Mouse (Mus musculus): ENCODE results near the gene Sinhcaf. TPM values are rescaled to one million over a fixed set of nuclear protein-coding genes. Genes with fewer than 3 reads are reported as not detected.
"Not testable (repeated sequence)": the region's sequence is repeated elsewhere in the genome, so short reads cannot be mapped to it uniquely, and the experiment has no call there.

The Sinhcaf gene
- 144 and 158 TPM in 2 replicates for polyA plus RNA-seq (2015; fragmentation: Nextera tagmentation; extraction: Ambion mirVana)

- no peaks in the 10 kb centered on the region for H3K9me3 ChIP-seq (replicated peaks)
- peak; percentile 87 for ATAC-seq (replicated peaks; ENCODE audit: low FRiP score)
- peak within 1 kb of the TSS; percentile 97 for H3K27ac ChIP-seq
- H3K9ac ChIP-seq, result peak within 1 kb of the TSS; percentile 80
- no peaks in the 10 kb centered on the region for H3K27me3 ChIP-seq
- H3K36me3 ChIP-seq, result 0 out of 2 replicates have a peak, but pooled peaks cover 5% of the 10 kb centered on the region
- H3K4me2 ChIP-seq, result peak within 1 kb of the TSS; percentile 79
- H3K4me1 ChIP-seq, result peaks cover 29% of the 10 kb centered on the region
- under 1% methylated on average over 47 of the region's 47 CpGs for WGBS
- peak within 1 kb of the TSS; percentile 80 for H3K4me3 ChIP-seq (replicated peaks)
These were observed at the start of gene Sinhcaf for GRCm38 (mm10) chr6:148946409-148946742. TSS of gene Sinhcaf (minus strand) at chr6:148946467.

GRCm38 (mm10) chr6:148994327-148994999 is 48.2 kb upstream of the Sinhcaf start:
- ATAC-seq (replicated peaks; ENCODE audit: low FRiP score), result no peak
- Histone ChIP-seq H3K27ac (no peak overlapping the region), H3K36me3 (peaks cover 36% of the 10 kb centered on the region), H3K27me3 (no peaks in the 10 kb centered on the region), H3K4me2 (no peak overlapping the region), H3K9me3 (replicated peaks) (no peaks in the 10 kb centered on the region), H3K4me1 (peaks cover 3% of the 10 kb centered on the region; the same call in 1 of the 2 replicates), H3K9ac (no peak overlapping the region), H3K4me3 (replicated peaks) (no peak overlapping the region)
- 74% methylated on average over 5 of the region's 5 CpGs for WGBS

GRCm38 (mm10) chr6:148993117-148994077 is 47.1 kb upstream of the Sinhcaf start:
- ATAC-seq (replicated peaks; ENCODE audit: low FRiP score), result peak; percentile 54
- Histone ChIP-seq H3K27ac (no peak overlapping the region), H3K36me3 (peaks cover 31% of the 10 kb centered on the region), H3K9me3 (replicated peaks) (no peaks in the 10 kb centered on the region), H3K4me3 (replicated peaks) (no peak overlapping the region), H3K9ac (no peak overlapping the region), H3K4me1 (peaks cover 3% of the 10 kb centered on the region; the same call in 1 of the 2 replicates), H3K4me2 (no peak overlapping the region), H3K27me3 (no peaks in the 10 kb centered on the region)
- WGBS, result 35% methylated on average over 9 of the region's 9 CpGs

- no peak overlapping the region for H3K4me3 ChIP-seq (replicated peaks)
- no peak for ATAC-seq (replicated peaks; ENCODE audit: low FRiP score)
- no peaks in the 10 kb centered on the region for H3K27me3 ChIP-seq
- no peak overlapping the region for H3K4me2 ChIP-seq
- H3K27ac ChIP-seq, result peak overlapping the region; percentile 22; the same call in 1 of the 2 replicates
- peaks cover 3% of the 10 kb centered on the region; the same call in 1 of the 2 replicates for H3K4me1 ChIP-seq
- WGBS, result 62% methylated on average over 4 of the region's 4 CpGs
- no peaks in the 10 kb centered on the region for H3K9me3 ChIP-seq (replicated peaks)
- H3K9ac ChIP-seq, result no peak overlapping the region
- H3K36me3 ChIP-seq, result peaks cover 22% of the 10 kb centered on the region
These were observed 46.3 kb upstream of the Sinhcaf start for GRCm38 (mm10) chr6:148992373-148993116.

GRCm38 (mm10) chr6:148991660-148992372 is 45.5 kb upstream of the Sinhcaf start:
- peak overlapping the region; percentile 22; the same call in 1 of the 2 replicates for H3K27ac ChIP-seq

GRCm38 (mm10) chr6:148989792-148990491 is 43.7 kb upstream of the Sinhcaf start:
- not testable (repeated sequence) for H3K4me3 ChIP-seq (replicated peaks); ATAC-seq (replicated peaks; ENCODE audit: low FRiP score); H3K9me3 ChIP-seq (replicated peaks); H3K36me3 ChIP-seq; H3K27me3 ChIP-seq; H3K27ac ChIP-seq; H3K4me2 ChIP-seq; H3K9ac ChIP-seq; H3K4me1 ChIP-seq
- WGBS, result 75% methylated on average over 3 of the region's 3 CpGs

More at GRCm38 (mm10) chr6:148991660-148992372, 45.5 kb upstream of the Sinhcaf start:
- Histone ChIP-seq H3K36me3 (peaks cover 15% of the 10 kb centered on the region), H3K27me3 (no peaks in the 10 kb centered on the region), H3K9ac (no peak overlapping the region), H3K4me3 (replicated peaks) (no peak overlapping the region), H3K4me1 (peaks cover 3% of the 10 kb centered on the region; the same call in 1 of the 2 replicates), H3K4me2 (no peak overlapping the region), H3K9me3 (replicated peaks) (no peaks in the 10 kb centered on the region)
- 48% methylated on average over 6 of the region's 6 CpGs for WGBS
- ATAC-seq (replicated peaks; ENCODE audit: low FRiP score), result no peak

- no peak for ATAC-seq (replicated peaks; ENCODE audit: low FRiP score)
- H3K27me3 ChIP-seq, result no peaks in the 10 kb centered on the region
- H3K9me3 ChIP-seq (replicated peaks), result no peaks in the 10 kb centered on the region
- no peak overlapping the region for H3K27ac ChIP-seq
- WGBS, result 84% methylated on average over 4 of the region's 4 CpGs
- H3K4me3 ChIP-seq (replicated peaks), result no peak overlapping the region
- no peak overlapping the region for H3K4me2 ChIP-seq
- no peaks in the 10 kb centered on the region for H3K36me3 ChIP-seq
- no peaks in the 10 kb centered on the region for H3K4me1 ChIP-seq
- no peak overlapping the region for H3K9ac ChIP-seq
These were observed 39.7 kb upstream of the Sinhcaf start for GRCm38 (mm10) chr6:148986003-148986402.

GRCm38 (mm10) chr6:148980495-148980894 is 34.2 kb upstream of the Sinhcaf start:
- no peaks in the 10 kb centered on the region for H3K9me3 ChIP-seq (replicated peaks)
- no peaks in the 10 kb centered on the region for H3K27me3 ChIP-seq
- WGBS, result 56% methylated on average over 3 of the region's 3 CpGs
- H3K36me3 ChIP-seq, result no peaks in the 10 kb centered on the region
- no peaks in the 10 kb centered on the region for H3K4me1 ChIP-seq
- no peak overlapping the region for H3K4me2 ChIP-seq
- ATAC-seq (replicated peaks; ENCODE audit: low FRiP score), result no peak
- no peak overlapping the region for H3K4me3 ChIP-seq (replicated peaks)
- H3K27ac ChIP-seq, result no peak overlapping the region
- H3K9ac ChIP-seq, result no peak overlapping the region

GRCm38 (mm10) chr6:148975096-148975495 is 28.8 kb upstream of the Sinhcaf start:
- no peak for ATAC-seq (replicated peaks; ENCODE audit: low FRiP score)
- no peaks in the 10 kb centered on the region for H3K9me3 ChIP-seq (replicated peaks)
- H3K9ac ChIP-seq, result no peak overlapping the region
- 89% methylated on average over 3 of the region's 3 CpGs for WGBS
- H3K4me3 ChIP-seq (replicated peaks), result no peak overlapping the region
- H3K4me2 ChIP-seq, result no peak overlapping the region
- no peaks in the 10 kb centered on the region for H3K27me3 ChIP-seq
- peaks cover 17% of the 10 kb centered on the region for H3K4me1 ChIP-seq
- H3K36me3 ChIP-seq, result no peaks in the 10 kb centered on the region
- no peak overlapping the region for H3K27ac ChIP-seq

- ATAC-seq (replicated peaks; ENCODE audit: low FRiP score), result no peak
- H3K9ac ChIP-seq, result no peak overlapping the region
- no peak overlapping the region for H3K4me2 ChIP-seq
- peaks cover 17% of the 10 kb centered on the region for H3K4me1 ChIP-seq
- H3K27me3 ChIP-seq, result no peaks in the 10 kb centered on the region
- H3K9me3 ChIP-seq (replicated peaks), result no peaks in the 10 kb centered on the region
- H3K27ac ChIP-seq, result 0 out of 2 replicates have a peak overlapping the region, but pooled peaks have one; percentile 70
- 62% methylated on average over 2 of the region's 2 CpGs for WGBS
- no peak overlapping the region for H3K4me3 ChIP-seq (replicated peaks)
- H3K36me3 ChIP-seq, result no peaks in the 10 kb centered on the region
These were observed 26.6 kb upstream of the Sinhcaf start for GRCm38 (mm10) chr6:148972891-148973290.

Measured in kidney, embryonic 15.5 days (tissue).